ENCODE assay signal across 10 mouse cellular contexts in genomic region chr2:181415945-181416344, GRCm38 (mm10). TPM values are rescaled to one million over a fixed set of nuclear protein-coding genes. Genes with fewer than 3 reads are reported as not detected.
DNase-seq lines count a peak whose midpoint lies in the region; ATAC-seq lines count a peak whose summit lies in the region.
"Had no signal": no experiment of that assay in that cellular context is flagged by ENCODE, and none has a peak within 500 bp of the region (broad histone marks: within the 10 kb centered on the region; RNA-seq: fewer than 3 reads in every experiment).

No protein-coding gene starts in this region.

- no peaks in the 10 kb centered on the region for H3K27me3 ChIP-seq in liver, embryonic 15.5 days
- H3K27me3 ChIP-seq in liver, embryonic 12.5 days (replicated peaks): no peaks in the 10 kb centered on the region
- no peaks in the 10 kb centered on the region for H3K27me3 ChIP-seq in limb, embryonic 10.5 days (ENCODE audit: low read depth, poor library complexity, severe bottlenecking)

- H3K9ac ChIP-seq in liver, embryonic 15.5 days: no peak overlapping the region
- no peak overlapping the region for H3K9ac ChIP-seq in liver, embryonic 12.5 days

- H3K4me1 ChIP-seq in liver, embryonic 15.5 days (replicated peaks): peaks cover 55% of the 10 kb centered on the region
- H3K4me1 ChIP-seq in liver, embryonic 12.5 days: peaks cover 69% of the 10 kb centered on the region
- no peaks in the 10 kb centered on the region for H3K4me1 ChIP-seq in limb, embryonic 10.5 days

- peak; percentile 87 for DNase-seq in adrenal gland, postnatal 10 days
- peak; percentile 38 for DNase-seq in gastrocnemius, postnatal 25 days
- peak; percentile 32 for DNase-seq in lung, postnatal 10 days
- DNase-seq in limb, embryonic 10.5 days (ENCODE audit: low spot score): no peak
- no peak for DNase-seq in layer of hippocampus, adult 8-10 months (ENCODE audit: low spot score in 2 of 2)
- DNase-seq in right cerebral cortex, adult 2 months (ENCODE audit: low spot score in 2 of 2): no peak
- DNase-seq: layer of hippocampus, postnatal 36 days had no signal

- no peak for ATAC-seq in liver, embryonic 15.5 days (ENCODE audit: insufficient read depth)
- no peak for ATAC-seq in liver, embryonic 12.5 days

- 0 out of 2 replicates have a peak overlapping the region, but pooled peaks have one; percentile 8 for H3K27ac ChIP-seq in liver, embryonic 15.5 days (replicated peaks)
- no peak overlapping the region for H3K27ac ChIP-seq in liver, embryonic 12.5 days
- H3K27ac ChIP-seq in limb, embryonic 10.5 days: no peak overlapping the region

- H3K36me3 ChIP-seq in liver, embryonic 15.5 days (replicated peaks): peaks cover 10% of the 10 kb centered on the region; the same call in 1 of the 2 replicates
- peaks cover 33% of the 10 kb centered on the region for H3K36me3 ChIP-seq in liver, embryonic 12.5 days
- peaks cover 7% of the 10 kb centered on the region for H3K36me3 ChIP-seq in limb, embryonic 10.5 days
- H3K36me3 ChIP-seq: G1E had no signal

- 63% methylated on average over 3 of the region's 3 CpGs for WGBS in liver, embryonic 15.5 days (ENCODE audit: insufficient replicate concordance)
- WGBS in liver, embryonic 12.5 days (ENCODE audit: insufficient replicate concordance): 67% methylated on average over 3 of the region's 3 CpGs
- WGBS in limb, embryonic 10.5 days: 80% methylated on average over 3 of the region's 3 CpGs

- no peak overlapping the region for H3K4me2 ChIP-seq in liver, embryonic 15.5 days
- H3K4me2 ChIP-seq in liver, embryonic 12.5 days: no peak overlapping the region

- no peak overlapping the region for H3K4me3 ChIP-seq in liver, embryonic 15.5 days (replicated peaks)
- H3K4me3 ChIP-seq in liver, embryonic 12.5 days: no peak overlapping the region
- no peak overlapping the region for H3K4me3 ChIP-seq in limb, embryonic 10.5 days

- H3K9me3 ChIP-seq in liver, embryonic 15.5 days (replicated peaks): no peaks in the 10 kb centered on the region
- no peaks in the 10 kb centered on the region for H3K9me3 ChIP-seq in liver, embryonic 12.5 days (replicated peaks)
- H3K9me3 ChIP-seq in limb, embryonic 10.5 days (replicated peaks): no peaks in the 10 kb centered on the region
- H3K9me3 ChIP-seq: G1E had no signal

RNA-seq across cellular contexts. Expression of gene Lime1, which starts 36.1 kb away (rescaled TPM):
- 6.2 and 7.4 TPM in 2 replicates for polyA plus RNA-seq in liver, embryonic 15.5 days (2015; fragmentation: Nextera tagmentation; extraction: Ambion mirVana)
- 10.3 and 12.1 TPM in 2 replicates for polyA plus RNA-seq in liver, embryonic 12.5 days (2016; fragmentation: Nextera tagmentation; extraction: Ambion mirVana)
- 10 to 100 TPM in 1 of 2 experiments, 1 to 10 TPM in 1; 8.8 to 19.2 TPM for total RNA-seq in adrenal gland, postnatal 10 days (2021)
- total RNA-seq in gastrocnemius, postnatal 25 days (2021): 1 to 10 TPM; 4.2 to 5.5 TPM
- 26.1 and 30.6 TPM in 2 replicates for polyA plus RNA-seq in limb, embryonic 10.5 days (2016; fragmentation: Nextera tagmentation; extraction: Ambion mirVana)
- 10 to 100 TPM; 31.4 to 58.3 (median 42.7) TPM for total RNA-seq in layer of hippocampus, adult 8-10 months (2022)

RNA-seq across cellular contexts. Expression of gene Zbtb46, which starts 43.3 kb away (rescaled TPM):
- 7.9 and 8.7 TPM in 2 replicates for polyA plus RNA-seq in liver, embryonic 15.5 days (2015; fragmentation: Nextera tagmentation; extraction: Ambion mirVana)
- 15.5 and 16.9 TPM in 2 replicates for polyA plus RNA-seq in liver, embryonic 12.5 days (2016; fragmentation: Nextera tagmentation; extraction: Ambion mirVana)
- 10 to 100 TPM; 17.2 to 23.6 TPM for total RNA-seq in adrenal gland, postnatal 10 days (2021)
- total RNA-seq in gastrocnemius, postnatal 25 days (2021): 1 to 10 TPM; 3.5 TPM
- 17.5 and 17.7 TPM in 2 replicates for polyA plus RNA-seq in limb, embryonic 10.5 days (2016; fragmentation: Nextera tagmentation; extraction: Ambion mirVana)
- 10 to 100 TPM in 1 of 4 experiments, 1 to 10 TPM in 3; 7.9 to 10.4 (median 9.3) TPM for total RNA-seq in layer of hippocampus, adult 8-10 months (2022)
- polyA plus RNA-seq: G1E had no signal

RNA-seq across cellular contexts. Expression of gene Arfrp1, which starts 50.7 kb away (rescaled TPM):
- polyA plus RNA-seq in liver, embryonic 15.5 days (2015; fragmentation: Nextera tagmentation; extraction: Ambion mirVana): 21.1 and 23.2 TPM in 2 replicates
- polyA plus RNA-seq in liver, embryonic 12.5 days (2016; fragmentation: Nextera tagmentation; extraction: Ambion mirVana): 34.4 and 36.7 TPM in 2 replicates
- 10 to 100 TPM; 37.9 to 48.2 TPM for total RNA-seq in adrenal gland, postnatal 10 days (2021)
- total RNA-seq in gastrocnemius, postnatal 25 days (2021): 10 to 100 TPM; 25.0 to 29.3 TPM
- 79.7 and 80.9 TPM in 2 replicates for polyA plus RNA-seq in limb, embryonic 10.5 days (2016; fragmentation: Nextera tagmentation; extraction: Ambion mirVana)
- 10 to 100 TPM; 43.4 to 54.5 (median 50.7) TPM for total RNA-seq in layer of hippocampus, adult 8-10 months (2022)

RNA-seq across cellular contexts. Expression of gene Zgpat, which starts 51.2 kb away (rescaled TPM):
- polyA plus RNA-seq in liver, embryonic 15.5 days (2015; fragmentation: Nextera tagmentation; extraction: Ambion mirVana): 12.0 and 12.1 TPM in 2 replicates
- 22.6 and 23.9 TPM in 2 replicates for polyA plus RNA-seq in liver, embryonic 12.5 days (2016; fragmentation: Nextera tagmentation; extraction: Ambion mirVana)
- 10 to 100 TPM; 26.1 to 37.0 TPM for total RNA-seq in adrenal gland, postnatal 10 days (2021)
- 10 to 100 TPM; 12.8 to 13.1 TPM for total RNA-seq in gastrocnemius, postnatal 25 days (2021)
- 43.8 and 54.0 TPM in 2 replicates for polyA plus RNA-seq in limb, embryonic 10.5 days (2016; fragmentation: Nextera tagmentation; extraction: Ambion mirVana)
- total RNA-seq in layer of hippocampus, adult 8-10 months (2022): 10 to 100 TPM; 69.8 to 88.2 (median 76.7) TPM

Comparison
In these comparisons a context has a peak if more than half of its experiments do, and no peak if none do; other contexts are left out.
1. DNase-seq: peak in adrenal gland, postnatal 10 days (single experiment), gastrocnemius, postnatal 25 days (single experiment) and lung, postnatal 10 days (single experiment); none in limb, embryonic 10.5 days (single experiment), layer of hippocampus, adult 8-10 months (0 of 2) and right cerebral cortex, adult 2 months (0 of 2).